Mouse (Mus musculus) heart, embryonic 11.5 days (tissue): Measurements from ENCODE around the gene Islr. TPM values are rescaled to one million over a fixed set of nuclear protein-coding genes. Genes with fewer than 3 reads are reported as not detected.

Source experiments
- ATAC-seq: fragments of 200-750 bp; cut with Nextera tagmentation; replicated peaks from 2 replicates; pipeline ENCODE4 v1.8.0; 2017; ENCODE audit warnings: moderate library complexity; ENCODE audit not compliant: insufficient number of reproducible peaks, low FRiP score, low TSS enrichment
- H3K27ac ChIP-seq: fragments of 300-500 bp; sonication (generic); 2 replicates; pipeline ENCODE4 v1.5.1; 2014; ENCODE audit warnings: mild to moderate bottlenecking, low read depth, low read length
- H3K27me3 ChIP-seq: fragments of 300-500 bp; sonication (generic); 2 replicates; pipeline ENCODE4 v1.6.1; 2014; ENCODE audit warnings: mild to moderate bottlenecking, low read length, mixed read lengths; ENCODE audit not compliant: control insufficient read depth, insufficient read depth
- H3K36me3 ChIP-seq: fragments of 300-500 bp; sonication (generic); 2 replicates; pipeline ENCODE4 v1.6.1; 2014; ENCODE audit warnings: mild to moderate bottlenecking, low read length, moderate library complexity, mixed read lengths; ENCODE audit not compliant: control insufficient read depth, insufficient read depth
- H3K4me1 ChIP-seq: fragments of 300-500 bp; sonication (generic); 2 replicates; pipeline ENCODE4 v1.6.1; 2014; ENCODE audit warnings: low read length; ENCODE audit not compliant: control insufficient read depth, insufficient read depth
- H3K4me2 ChIP-seq: fragments of 300-500 bp; sonication (generic); 2 replicates; pipeline ENCODE4 v1.6.1; 2014; ENCODE audit warnings: mild to moderate bottlenecking, moderate library complexity
- H3K4me3 ChIP-seq: fragments of 300-500 bp; sonication (generic); 2 replicates; pipeline ENCODE4 v1.5.1; 2014; ENCODE audit warnings: low read depth, low read length
- H3K9ac ChIP-seq: fragments of 300-500 bp; sonication (generic); 2 replicates; pipeline ENCODE4 v1.6.1; 2014; ENCODE audit warnings: mild to moderate bottlenecking, low read depth, low read length, moderate library complexity
- H3K9me3 ChIP-seq: fragments of 300-500 bp; sonication (generic); replicated peaks from 2 replicates; pipeline ENCODE4 v1.6.1; 2016; ENCODE audit warnings: low read length; ENCODE audit not compliant: control insufficient read depth
- WGBS: fragments of 180-500 bp; shearing (Covaris S2); extraction: QIAGEN DNeasy Blood & Tissue Kit; methylation state at CpG from one replicate; pipeline ENCODE4 v1.1.7; 2014; ENCODE audit not compliant: insufficient replicate concordance; 5-methylcytosine and 5-hydroxymethylcytosine counted together
- polyA plus RNA-seq: library from polyadenylated mRNA; unstranded; fragments of >200 nt; fragmentation: Nextera tagmentation; extraction: Ambion mirVana; gene quantifications from 2 replicates; pipeline ENCODE4 v1.2.1, GENCODE M21; 2014

Islr gene
- polyA plus RNA-seq, 1 experiment from 2014 or later: 5.5 TPM

GRCm38 (mm10) chr9:58156819-58157560, 47.1 kb downstream of the Islr start:
- 78% methylated on average over 22 of the region's 22 CpGs for WGBS
- Histone ChIP-seq H3K4me2 (no peak overlapping the region), H3K36me3 (no peaks in the 10 kb centered on the region), H3K27me3 (no peaks in the 10 kb centered on the region), H3K9ac (no peak overlapping the region), H3K4me1 (peaks cover 36% of the 10 kb centered on the region), H3K9me3 (no peaks in the 10 kb centered on the region), H3K27ac (no peak overlapping the region), H3K4me3 (no peak overlapping the region)
- ATAC-seq: no peak

GRCm38 (mm10) chr9:58155366-58155765, 48.7 kb downstream of the Islr start:
- no peak overlapping the region for H3K27ac ChIP-seq
- H3K4me3 ChIP-seq: no peak overlapping the region
- 30% methylated on average over 3 of the region's 3 CpGs for WGBS
- H3K9ac ChIP-seq: no peak overlapping the region
- no peak overlapping the region for H3K4me2 ChIP-seq
- H3K4me1 ChIP-seq: peaks cover 33% of the 10 kb centered on the region
- H3K36me3 ChIP-seq: no peaks in the 10 kb centered on the region
- 0 out of 2 replicates have a peak, but pooled peaks have one; percentile 37 for ATAC-seq
- no peaks in the 10 kb centered on the region for H3K27me3 ChIP-seq
- no peaks in the 10 kb centered on the region for H3K9me3 ChIP-seq

- WGBS: 61% methylated on average over 3 of the region's 3 CpGs
- H3K9ac ChIP-seq: no peak overlapping the region
- H3K27me3 ChIP-seq: no peaks in the 10 kb centered on the region; the same call in 1 of the 2 replicates
- no peak overlapping the region for H3K4me2 ChIP-seq
- no peak overlapping the region for H3K4me3 ChIP-seq
- peaks cover 12% of the 10 kb centered on the region for H3K4me1 ChIP-seq
- H3K27ac ChIP-seq: no peak overlapping the region
- H3K36me3 ChIP-seq: no peaks in the 10 kb centered on the region
- no peak for ATAC-seq
- no peaks in the 10 kb centered on the region for H3K9me3 ChIP-seq
These were observed 51.0 kb downstream of the Islr start for GRCm38 (mm10) chr9:58153095-58153494.

- WGBS: 61% methylated on average over 4 of the region's 4 CpGs
- H3K4me3 ChIP-seq: no peak overlapping the region
- no peak for ATAC-seq
- H3K27ac ChIP-seq: no peak overlapping the region
- H3K9me3 ChIP-seq: no peaks in the 10 kb centered on the region
- no peaks in the 10 kb centered on the region; the same call in 1 of the 2 replicates for H3K27me3 ChIP-seq
- H3K36me3 ChIP-seq: no peaks in the 10 kb centered on the region
- no peak overlapping the region for H3K9ac ChIP-seq
- peaks cover 12% of the 10 kb centered on the region for H3K4me1 ChIP-seq
- no peak overlapping the region for H3K4me2 ChIP-seq
These were observed 53.3 kb downstream of the Islr start for GRCm38 (mm10) chr9:58150733-58151361.

GRCm38 (mm10) chr9:58148806-58149205, 55.3 kb downstream of the Islr start:
- no peak overlapping the region for H3K27ac ChIP-seq
- no peak for ATAC-seq
- no peak overlapping the region for H3K9ac ChIP-seq
- peaks cover 3% of the 10 kb centered on the region; the same call in 1 of the 2 replicates for H3K4me1 ChIP-seq
- H3K4me3 ChIP-seq: no peak overlapping the region
- peaks cover 3% of the 10 kb centered on the region; the same call in 1 of the 2 replicates for H3K27me3 ChIP-seq
- H3K9me3 ChIP-seq: no peaks in the 10 kb centered on the region
- H3K4me2 ChIP-seq: no peak overlapping the region
- WGBS: 56% methylated on average over 2 of the region's 2 CpGs
- no peaks in the 10 kb centered on the region for H3K36me3 ChIP-seq

- H3K9ac ChIP-seq: no peak overlapping the region
These were observed 58.7 kb downstream of the Islr start for GRCm38 (mm10) chr9:58145417-58145816.

GRCm38 (mm10) chr9:58144664-58145063, 59.4 kb downstream of the Islr start:
- WGBS: 67% methylated on average over 1 of the region's 1 CpGs
- 0 out of 2 replicates have a peak, but pooled peaks cover 3% of the 10 kb centered on the region for H3K4me1 ChIP-seq

More at GRCm38 (mm10) chr9:58145417-58145816, 58.7 kb downstream of the Islr start:
- Histone ChIP-seq H3K4me1 (no peaks in the 10 kb centered on the region), H3K36me3 (no peaks in the 10 kb centered on the region), H3K4me2 (no peak overlapping the region), H3K27ac (no peak overlapping the region), H3K9me3 (no peaks in the 10 kb centered on the region), H3K4me3 (no peak overlapping the region), H3K27me3 (peaks cover 3% of the 10 kb centered on the region)
- ATAC-seq: no peak
- WGBS: 62% methylated on average over 5 of the region's 5 CpGs

GRCm38 (mm10) chr9:58143419-58143818, 60.7 kb downstream of the Islr start:
- peaks cover 3% of the 10 kb centered on the region for H3K27me3 ChIP-seq
- no peaks in the 10 kb centered on the region for H3K9me3 ChIP-seq

More at GRCm38 (mm10) chr9:58144664-58145063, 59.4 kb downstream of the Islr start:
- Histone ChIP-seq H3K4me2 (no peak overlapping the region), H3K9me3 (no peaks in the 10 kb centered on the region), H3K4me3 (no peak overlapping the region), H3K27me3 (peaks cover 3% of the 10 kb centered on the region), H3K9ac (no peak overlapping the region), H3K36me3 (no peaks in the 10 kb centered on the region), H3K27ac (no peak overlapping the region)
- no peak for ATAC-seq

More at GRCm38 (mm10) chr9:58143419-58143818, 60.7 kb downstream of the Islr start:
- Histone ChIP-seq H3K9ac (no peak overlapping the region), H3K36me3 (no peaks in the 10 kb centered on the region), H3K4me1 (0 out of 2 replicates have a peak, but pooled peaks cover 3% of the 10 kb centered on the region), H3K27ac (no peak overlapping the region), H3K4me2 (no peak overlapping the region), H3K4me3 (no peak overlapping the region)
- no peak for ATAC-seq
- 23% methylated on average over 7 of the region's 7 CpGs for WGBS
